Mouse (Mus musculus) cerebral cortex, adult 2 months (tissue): Measurements from ENCODE around the gene Invs.

Experiments used
- WGBS: fragments of 180-500 bp; shearing (Covaris S2); methylation state at CpG from one replicate; pipeline ENCODE4 v1.1.7; 2018; 5-methylcytosine and 5-hydroxymethylcytosine counted together

The Invs gene

GRCm38 (mm10) chr4:48472052-48472791, 192.7 kb downstream of the Invs start:
- 17% methylated on average over 12 of the region's 12 CpGs for WGBS

DNA sequence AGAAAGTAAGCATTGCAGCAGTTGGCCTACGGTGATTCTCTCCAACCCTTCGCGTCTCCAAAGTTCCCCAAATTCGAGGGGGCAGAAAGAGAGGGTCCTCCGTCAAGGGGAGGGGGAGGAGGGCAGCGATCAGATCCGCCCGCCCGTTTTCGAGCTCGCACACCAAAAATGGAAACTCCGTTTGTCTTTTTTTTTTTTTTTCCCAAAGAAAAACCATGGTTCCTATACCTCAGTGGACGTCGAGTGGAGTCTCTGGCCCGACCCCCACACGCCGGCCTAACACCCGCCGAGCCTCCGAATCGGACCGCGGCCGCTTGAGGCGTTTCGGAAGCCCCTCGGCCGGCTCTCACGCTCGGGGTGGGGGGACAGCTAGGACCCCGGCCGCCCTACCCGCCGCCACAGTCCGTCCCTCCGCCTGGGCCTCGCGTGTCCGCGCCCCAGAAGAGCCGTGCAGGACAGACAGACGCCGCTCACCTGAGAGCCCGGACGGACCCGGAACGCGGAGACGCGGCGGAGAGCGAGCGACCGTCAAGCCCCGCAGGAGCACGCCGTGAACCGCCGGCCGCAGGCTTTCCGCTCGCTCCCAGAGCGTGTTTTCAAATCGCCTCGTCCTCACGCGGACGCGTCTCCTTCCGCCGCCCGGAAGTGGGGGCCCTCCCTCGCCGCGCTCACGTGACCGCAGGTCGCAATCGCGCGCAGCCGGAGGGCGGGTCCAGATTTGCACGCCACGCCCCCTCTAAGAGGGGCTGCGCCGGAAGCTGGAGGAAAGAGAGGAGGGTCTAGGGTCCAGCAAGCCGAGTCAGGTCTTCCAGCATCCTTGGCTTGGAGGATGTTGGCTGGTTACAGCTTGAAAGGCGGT, 193.5 kb downstream of the Invs start, which contains the start of gene Tex10:
Tex10 (minus strand) TSS at position 668 of the 859 bp plus-strand sequence.
- 1% methylated on average over 89 of the region's 89 CpGs for WGBS

GRCm38 (mm10) chr4:48473651-48474011, 194.1 kb downstream of the Invs start:
- WGBS = 62% methylated on average over 2 of the region's 2 CpGs

DNA sequence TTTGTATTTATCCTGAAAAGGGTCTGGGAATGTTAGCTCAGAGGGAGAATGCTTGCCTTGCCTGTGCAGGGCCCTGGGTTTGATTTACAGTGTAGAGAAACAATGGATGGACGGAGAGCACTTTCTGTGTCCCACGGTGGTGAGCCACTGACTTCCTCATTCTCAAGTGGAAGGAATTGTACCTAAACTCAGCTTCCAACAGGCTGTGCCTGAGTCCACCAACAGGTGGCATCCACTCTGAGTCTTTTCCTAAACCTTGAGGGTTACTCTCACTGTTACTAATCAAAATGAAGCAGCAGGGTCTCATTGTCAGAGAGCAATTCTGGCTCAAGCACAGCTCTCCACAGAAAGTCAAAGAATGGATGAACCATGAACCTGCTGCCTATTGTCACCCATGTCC, 201.7 kb downstream of the Invs start:
- 53% methylated on average over 2 of the region's 2 CpGs for WGBS
